Mouse (Mus musculus): Measurements from ENCODE around the gene Trim17.

The Trim17 gene

DNA sequence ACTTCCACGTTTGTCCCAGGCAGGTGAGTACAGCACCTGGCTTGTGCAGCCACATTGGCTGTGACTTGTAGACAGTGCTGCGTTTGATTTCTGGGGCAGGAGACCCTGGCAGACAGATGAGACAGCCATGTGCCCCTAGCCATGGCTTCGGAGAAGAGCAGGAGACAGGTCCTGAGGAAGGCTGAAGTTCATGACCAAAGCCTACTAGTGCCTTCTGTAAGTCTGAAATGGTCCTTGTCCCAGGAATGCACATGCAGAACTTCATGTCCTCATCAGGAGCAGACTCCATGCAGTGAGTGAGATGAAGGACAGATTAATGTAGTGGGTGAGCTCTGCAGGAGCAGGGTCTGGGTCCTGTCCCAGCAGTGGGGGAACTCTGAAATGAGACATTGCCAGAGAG, 37.4 kb downstream of the Trim17 start:
- DNase-seq (ENCODE audit: low read depth, low spot score), result no peak

DNA sequence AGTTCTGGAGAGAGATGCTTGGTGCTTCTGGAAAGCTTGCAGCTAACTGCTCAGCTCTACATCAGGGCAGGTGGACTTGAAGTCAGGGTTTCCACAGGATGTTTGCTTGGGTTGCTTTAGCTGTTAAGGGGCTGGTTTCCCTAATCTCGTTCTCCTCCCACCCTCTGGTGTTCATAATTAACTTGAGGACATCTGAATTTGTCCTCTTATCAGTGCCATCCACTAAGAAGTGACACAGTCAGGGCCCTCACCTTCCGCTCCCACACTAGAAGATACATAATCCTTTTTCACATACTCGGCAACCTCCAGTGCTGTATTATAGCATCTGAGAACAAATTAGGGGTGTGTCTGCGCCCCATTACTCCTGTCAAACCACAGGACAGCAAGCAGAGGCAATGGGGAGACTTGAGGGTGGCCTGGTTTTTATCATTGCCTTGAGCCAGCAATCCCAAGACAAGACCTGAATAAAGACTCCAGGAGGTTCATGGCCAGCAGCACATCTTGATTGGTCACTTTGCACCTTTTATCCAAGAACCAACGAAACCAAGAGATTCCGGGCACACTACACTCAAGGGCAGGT, 38.7 kb downstream of the Trim17 start:
- DNase-seq (ENCODE audit: low read depth, low spot score), result no peak

GRCm38 (mm10) chr11:58994337-58994826, 39.9 kb downstream of the Trim17 start:
- no peak for DNase-seq (ENCODE audit: low read depth, low spot score)

DNA sequence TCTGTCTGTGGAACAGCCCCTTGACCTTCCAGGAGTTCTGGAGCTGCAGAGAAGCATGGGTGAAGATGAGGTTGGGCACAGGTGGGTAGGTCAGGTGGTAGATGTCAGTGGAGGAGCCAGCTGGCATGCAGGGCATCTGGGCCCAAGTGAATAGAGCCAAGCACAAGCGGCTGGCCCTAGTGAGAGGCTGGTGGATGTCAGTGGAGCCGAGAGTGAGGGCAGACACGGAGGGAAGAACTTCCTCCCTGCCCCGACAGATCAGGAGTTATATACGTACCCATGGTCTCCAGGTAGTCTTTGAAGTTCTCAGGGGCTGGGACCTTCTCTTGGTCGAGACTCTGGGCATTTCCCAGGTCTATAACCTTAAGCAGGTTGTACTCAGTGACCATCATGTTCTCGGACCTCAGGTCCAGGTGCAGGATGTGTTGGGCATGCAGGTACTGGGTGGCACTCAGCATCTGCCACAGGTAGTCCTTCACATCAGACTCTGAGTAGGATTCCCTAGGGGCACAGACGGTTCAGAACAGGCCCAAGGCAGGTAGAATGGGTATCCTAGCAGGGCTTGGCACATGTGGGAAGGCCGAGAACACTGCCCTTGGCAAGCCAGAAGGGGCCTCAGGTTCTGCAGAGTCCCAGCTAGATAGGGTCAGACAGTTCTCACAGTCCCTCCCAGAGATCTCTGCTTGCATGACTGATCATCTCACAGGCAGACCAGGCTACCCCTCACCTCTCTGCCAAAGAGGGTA, 40.7 kb downstream of the Trim17 start:
- no peak for DNase-seq (ENCODE audit: low read depth, low spot score)

DNA sequence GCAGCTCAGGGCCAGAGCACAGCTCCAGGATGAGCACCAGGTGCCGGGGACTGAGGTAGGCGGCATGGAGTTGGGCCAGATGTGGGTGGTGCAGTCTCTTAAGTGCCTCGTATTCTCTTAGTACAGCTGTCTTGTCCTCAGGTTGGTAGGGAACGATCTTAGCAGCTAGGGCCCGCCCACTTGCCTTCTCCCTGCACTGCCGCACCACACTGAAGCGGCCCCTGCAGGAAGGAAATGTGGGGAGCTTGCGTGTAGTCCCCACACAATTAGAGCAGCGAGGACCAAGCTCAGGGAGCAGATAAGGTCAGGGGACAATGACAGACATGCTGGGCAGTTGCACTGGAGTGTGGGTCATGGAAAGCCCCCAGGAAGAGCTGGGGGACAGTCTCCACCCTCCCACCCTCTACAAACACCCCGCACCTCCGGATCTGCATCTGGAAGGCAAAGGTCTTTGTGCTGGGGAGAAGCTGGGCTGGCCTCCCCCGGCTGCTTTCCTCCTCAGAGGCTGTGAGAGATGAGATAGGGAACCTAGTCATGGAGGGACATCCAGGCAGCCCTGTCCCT, 41.4 kb downstream of the Trim17 start:
- DNase-seq (ENCODE audit: low read depth, low spot score), result no peak

- DNase-seq (ENCODE audit: low read depth, low spot score), result no peak
Observed at GRCm38 (mm10) chr11:58997541-58997940, 43.1 kb downstream of the Trim17 start.

DNA sequence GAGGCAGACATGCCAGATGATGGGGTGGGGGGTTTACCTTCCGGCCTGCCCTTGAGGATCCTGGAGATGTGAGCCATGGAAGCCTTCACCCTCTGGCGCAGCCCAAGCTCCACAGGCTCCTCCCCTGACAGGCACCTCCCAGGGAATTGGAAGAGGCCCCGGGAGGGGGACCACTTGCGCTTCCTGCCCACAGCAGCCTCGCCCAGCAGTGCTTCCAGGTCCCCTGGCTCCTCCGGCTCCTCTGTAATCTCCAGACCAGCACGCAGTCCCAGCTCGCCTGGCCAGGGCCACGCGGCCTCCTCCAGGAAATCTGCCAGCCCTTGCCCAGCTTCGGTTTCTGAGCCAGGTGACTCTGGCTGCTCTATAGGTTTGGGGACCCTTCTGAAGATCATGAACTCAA, 44.7 kb downstream of the Trim17 start:
- DNase-seq (ENCODE audit: low read depth, low spot score), result no peak

DNA sequence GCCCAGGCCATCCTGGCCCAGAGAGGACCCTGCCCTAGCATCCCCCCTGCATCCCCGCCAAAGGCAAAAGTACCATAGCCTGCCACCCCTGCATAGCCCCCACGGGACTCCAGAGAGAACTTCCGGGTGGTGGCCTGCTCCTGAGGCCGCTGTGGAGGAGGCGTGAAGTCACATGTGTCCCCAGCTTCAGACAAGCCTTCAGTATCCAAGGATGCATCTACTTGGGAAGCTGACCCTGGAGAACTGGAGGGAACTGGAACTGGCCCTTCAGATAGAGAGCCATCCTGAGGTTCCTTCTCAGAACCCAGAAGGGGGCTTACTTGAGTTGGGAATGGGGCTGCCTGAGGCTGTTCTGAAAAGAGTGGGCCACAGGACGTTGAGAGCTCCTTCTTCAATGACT, 45.3 kb downstream of the Trim17 start:
- DNase-seq (ENCODE audit: low read depth, low spot score), result no peak

GRCm38 (mm10) chr11:59000635-59001034, 46.1 kb downstream of the Trim17 start:
- no peak for DNase-seq (ENCODE audit: low read depth, low spot score)

GRCm38 (mm10) chr11:59002327-59003079, 48.0 kb downstream of the Trim17 start:
- DNase-seq (ENCODE audit: low read depth, low spot score), result no peak

- no peak for DNase-seq (ENCODE audit: low read depth, low spot score)
Observed at GRCm38 (mm10) chr11:59015052-59015451, 60.6 kb downstream of the Trim17 start.

Data from skeletal muscle tissue, adult 2 months (tissue).